Mouse (Mus musculus): ENCODE data around the gene 4921524J17Rik. TPM values are rescaled to one million over a fixed set of nuclear protein-coding genes. Genes with fewer than 3 reads are reported as not detected.
A peak's percentile ranks its signal among the peaks of the same experiment; 100 is the strongest.

4921524J17Rik gene
- polyA plus RNA-seq, 1 experiment from 2014 or later, result 43.3 TPM

DNA sequence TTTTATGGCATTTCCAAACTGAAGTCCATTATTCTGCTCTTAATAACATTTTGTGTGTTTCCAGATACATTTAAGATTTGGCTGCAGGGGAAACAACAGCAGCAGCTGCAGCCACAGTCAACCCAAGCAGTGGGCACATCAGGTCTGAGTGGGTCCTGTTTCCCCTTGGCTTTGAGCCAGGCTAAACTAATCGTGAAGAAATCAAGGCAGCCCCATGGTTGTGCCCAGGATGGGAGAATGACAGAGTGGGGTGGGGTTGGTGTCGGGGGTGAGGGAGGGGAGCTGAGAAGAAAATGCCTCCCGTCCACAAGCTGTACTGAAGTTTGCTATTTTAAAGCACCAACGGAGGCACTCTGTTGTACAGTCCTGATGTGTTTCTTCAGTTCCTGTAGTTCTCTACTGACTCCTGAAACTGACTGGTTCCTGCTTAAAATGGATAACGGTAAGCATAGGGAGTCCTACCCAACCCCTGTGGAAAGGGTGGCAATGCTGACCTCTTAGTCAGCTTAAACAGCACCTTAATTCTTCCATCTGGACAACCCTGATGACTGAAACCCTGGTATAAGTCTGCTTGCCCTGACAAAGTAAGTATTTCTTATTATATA lies 59.1 kb downstream of the 4921524J17Rik start:
- no peak overlapping the region for H3K27ac ChIP-seq (replicated peaks)
- H3K27me3 ChIP-seq (replicated peaks; ENCODE audit: low read depth, poor library complexity, severe bottlenecking), result no peaks in the 10 kb centered on the region
- no peaks in the 10 kb centered on the region for H3K36me3 ChIP-seq (replicated peaks)
- peaks cover 2% of the 10 kb centered on the region; the same call in 1 of the 2 replicates for H3K4me1 ChIP-seq
- no peaks in the 10 kb centered on the region for H3K9me3 ChIP-seq
- DNase-seq (ENCODE audit: low spot score), result no peak
- 77% methylated on average over 5 of the region's 5 CpGs for WGBS
- no peak overlapping the region for H3K4me3 ChIP-seq

DNA sequence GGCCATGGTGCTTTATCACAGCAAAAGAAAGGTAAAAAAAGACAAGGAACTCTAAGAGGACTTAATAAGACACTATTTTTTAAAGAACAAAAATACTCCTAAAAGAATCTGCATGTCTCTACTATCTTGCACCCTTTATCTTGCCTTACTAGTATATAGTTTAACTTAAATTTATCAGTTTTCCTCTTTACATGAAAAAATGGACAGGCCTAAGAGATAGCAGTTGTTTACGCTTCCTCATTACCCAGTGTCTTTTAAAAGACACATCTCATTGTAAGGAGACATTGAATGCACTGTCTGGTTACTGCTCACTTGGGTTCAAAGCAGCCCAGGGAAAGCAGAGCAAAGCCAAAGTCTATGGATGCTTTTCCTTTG lies 60.2 kb downstream of the 4921524J17Rik start:
- Histone ChIP-seq H3K27me3 (replicated peaks; ENCODE audit: low read depth, poor library complexity, severe bottlenecking) (no peaks in the 10 kb centered on the region), H3K4me1 (no peaks in the 10 kb centered on the region; the same call in 1 of the 2 replicates), H3K9me3 (no peaks in the 10 kb centered on the region), H3K27ac (replicated peaks) (no peak overlapping the region), H3K4me3 (no peak overlapping the region), H3K36me3 (replicated peaks) (no peaks in the 10 kb centered on the region)
- WGBS, result 90% methylated on average over 1 of the region's 1 CpGs
- DNase-seq (ENCODE audit: low spot score), result no peak

DNA sequence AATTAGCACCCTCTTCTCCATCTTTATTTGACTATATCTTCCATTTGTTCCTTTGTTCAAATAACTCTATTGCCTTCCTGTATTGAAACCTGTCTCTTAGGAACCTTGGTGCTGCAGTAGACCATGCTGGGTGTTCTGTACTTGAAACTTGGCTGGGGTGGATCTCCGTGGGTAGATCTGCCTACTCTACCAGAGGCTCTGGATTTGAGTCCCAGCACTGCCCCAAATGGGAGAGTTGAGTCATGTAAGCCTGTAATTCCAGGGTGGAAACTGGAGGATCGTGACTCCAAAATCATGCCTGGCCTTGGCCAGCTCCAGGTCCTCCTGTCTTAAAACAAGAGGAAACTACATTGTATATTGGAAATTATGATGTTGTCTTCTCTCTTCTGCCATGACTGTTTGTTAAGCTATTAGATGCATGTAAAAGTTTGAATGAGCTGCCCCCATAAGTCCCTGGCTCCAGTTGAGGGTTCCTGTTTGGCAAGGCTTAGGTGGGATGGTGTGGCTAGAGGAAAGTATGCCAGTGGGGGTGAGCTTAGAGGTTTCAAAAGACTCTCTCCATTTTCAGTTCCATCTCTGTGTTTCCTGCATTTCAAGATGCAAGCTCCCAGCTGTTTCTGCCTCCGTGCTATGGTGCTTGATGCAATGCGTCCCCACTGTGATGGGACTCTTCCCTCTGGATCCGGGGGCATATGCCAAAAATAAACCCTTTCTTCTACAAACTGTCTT lies 60.7 kb downstream of the 4921524J17Rik start:
- 83% methylated on average over 5 of the region's 5 CpGs for WGBS

DNA sequence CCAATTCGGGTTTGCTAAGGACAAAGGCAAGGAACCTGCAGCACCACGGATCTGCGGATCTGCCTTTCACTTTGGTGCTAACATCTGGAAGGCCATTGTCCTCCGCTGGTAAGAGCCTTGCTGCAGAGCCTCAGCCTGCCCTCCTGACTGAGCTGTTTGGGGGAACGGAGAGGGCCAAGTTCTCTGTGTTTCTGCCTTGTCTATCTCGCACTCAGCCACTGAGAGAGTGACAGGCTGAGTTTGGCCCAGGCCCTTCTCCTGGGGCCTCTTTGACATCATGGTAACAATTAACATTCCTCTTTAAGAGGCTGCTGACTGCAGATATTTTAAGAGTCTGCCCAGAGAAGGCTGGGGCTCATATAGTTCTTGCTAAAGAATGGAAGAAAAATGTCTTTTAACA lies 67.5 kb downstream of the 4921524J17Rik start:
- H3K27ac ChIP-seq (replicated peaks), result peak overlapping the region; percentile 84
- DNase-seq (ENCODE audit: low spot score), result peak; percentile 60
- 41% methylated on average over 6 of the region's 6 CpGs for WGBS

More for the DNA sequence above, 60.7 kb downstream of the 4921524J17Rik start:
- no peak overlapping the region for H3K4me3 ChIP-seq
- peaks cover 4% of the 10 kb centered on the region for H3K4me1 ChIP-seq
- no peaks in the 10 kb centered on the region for H3K27me3 ChIP-seq (replicated peaks; ENCODE audit: low read depth, poor library complexity, severe bottlenecking)
- DNase-seq (ENCODE audit: low spot score), result no peak
- H3K36me3 ChIP-seq (replicated peaks), result no peaks in the 10 kb centered on the region
- no peak overlapping the region for H3K27ac ChIP-seq (replicated peaks)
- H3K9me3 ChIP-seq, result no peaks in the 10 kb centered on the region

DNA sequence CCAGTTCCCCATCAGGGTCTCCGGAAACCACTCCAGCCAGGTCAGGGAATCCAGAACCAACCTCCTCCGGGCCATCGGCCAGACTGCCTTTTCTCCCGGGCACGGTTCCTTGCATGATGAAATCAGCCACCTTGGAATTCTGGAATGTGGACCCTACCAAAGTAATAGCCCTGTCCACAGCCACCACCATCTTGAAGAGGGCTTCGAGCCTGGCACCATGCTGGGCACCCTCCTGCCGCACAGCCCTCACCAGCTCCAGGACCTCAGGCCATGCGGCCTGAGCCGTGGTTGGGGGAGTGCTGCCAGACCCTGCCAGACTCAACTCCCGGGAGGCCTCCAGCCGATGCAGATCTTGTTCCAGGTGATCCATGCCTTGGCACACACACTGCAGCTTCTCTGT lies 68.0 kb downstream of the 4921524J17Rik start:
- H3K4me1 ChIP-seq, result peaks cover 27% of the 10 kb centered on the region
- no peaks in the 10 kb centered on the region for H3K27me3 ChIP-seq (replicated peaks; ENCODE audit: low read depth, poor library complexity, severe bottlenecking)
- no peak for DNase-seq (ENCODE audit: low spot score)
- peak overlapping the region; percentile 84 for H3K27ac ChIP-seq (replicated peaks)
- 82% methylated on average over 11 of the region's 11 CpGs for WGBS
- no peaks in the 10 kb centered on the region for H3K36me3 ChIP-seq (replicated peaks)
- H3K9me3 ChIP-seq, result no peaks in the 10 kb centered on the region
- H3K4me3 ChIP-seq, result no peak overlapping the region

More for the DNA sequence above, 67.5 kb downstream of the 4921524J17Rik start:
- Histone ChIP-seq H3K27me3 (replicated peaks; ENCODE audit: low read depth, poor library complexity, severe bottlenecking) (no peaks in the 10 kb centered on the region), H3K4me1 (peaks cover 27% of the 10 kb centered on the region), H3K9me3 (no peaks in the 10 kb centered on the region), H3K4me3 (no peak overlapping the region), H3K36me3 (replicated peaks) (no peaks in the 10 kb centered on the region)

DNA sequence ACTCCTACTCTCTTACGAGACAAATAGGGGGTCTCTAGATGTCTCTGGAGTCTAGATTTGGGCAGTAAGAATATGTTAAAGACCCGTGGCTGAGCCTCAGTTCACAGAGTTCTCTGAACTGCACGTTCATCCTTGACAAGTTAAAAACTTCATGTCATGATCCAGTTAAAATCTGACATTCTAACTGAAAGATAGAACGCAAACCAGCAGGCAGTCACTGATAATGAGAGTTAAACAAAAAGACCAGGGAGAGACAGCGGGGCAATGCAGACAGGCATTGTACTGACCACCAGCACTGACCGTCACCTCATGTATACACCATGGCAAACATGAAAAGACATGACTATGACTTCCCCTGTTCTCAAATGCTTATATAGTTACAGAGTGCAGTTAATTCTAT lies 69.2 kb downstream of the 4921524J17Rik start:
- Histone ChIP-seq H3K36me3 (replicated peaks) (no peaks in the 10 kb centered on the region), H3K27ac (replicated peaks) (no peak overlapping the region), H3K9me3 (no peaks in the 10 kb centered on the region), H3K27me3 (replicated peaks; ENCODE audit: low read depth, poor library complexity, severe bottlenecking) (no peaks in the 10 kb centered on the region), H3K4me3 (no peak overlapping the region), H3K4me1 (peaks cover 27% of the 10 kb centered on the region)
- WGBS, result 84% methylated on average over 6 of the region's 6 CpGs
- DNase-seq (ENCODE audit: low spot score), result no peak

DNA sequence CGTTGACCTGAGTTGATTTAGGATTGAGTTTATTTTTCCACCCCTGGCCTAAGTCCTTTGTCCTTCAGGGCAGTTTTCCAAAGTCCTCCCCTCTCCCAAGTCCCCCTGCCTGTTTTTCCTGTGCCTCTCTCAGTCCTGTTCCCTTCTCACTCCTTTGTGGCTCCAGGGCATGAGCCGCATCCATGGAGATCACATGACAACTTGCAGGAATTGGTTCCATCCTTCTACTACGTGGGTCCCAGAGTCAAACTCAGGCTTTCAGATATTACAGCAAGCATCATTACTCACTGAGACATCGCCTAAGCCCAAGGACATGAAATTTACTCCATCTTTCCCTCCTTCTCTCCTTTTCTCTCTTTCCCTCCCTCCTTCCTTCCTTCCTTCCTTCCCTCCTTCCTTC lies 70.4 kb downstream of the 4921524J17Rik start:
- peaks cover 26% of the 10 kb centered on the region for H3K4me1 ChIP-seq
- no peaks in the 10 kb centered on the region for H3K9me3 ChIP-seq
- 70% methylated on average over 4 of the region's 4 CpGs for WGBS
- H3K27ac ChIP-seq (replicated peaks), result 0 out of 2 replicates have a peak overlapping the region, but pooled peaks have one; percentile 1
- no peaks in the 10 kb centered on the region for H3K27me3 ChIP-seq (replicated peaks; ENCODE audit: low read depth, poor library complexity, severe bottlenecking)
- DNase-seq (ENCODE audit: low spot score), result no peak
- no peaks in the 10 kb centered on the region for H3K36me3 ChIP-seq (replicated peaks)
- H3K4me3 ChIP-seq, result no peak overlapping the region

Other genes starting within 250 kb of the 4921524J17Rik start
- gene Olfr371, start 206.8 kb downstream of the 4921524J17Rik start, polyA plus RNA-seq (2016; fragmentation: Nextera tagmentation; extraction: Ambion mirVana), result not detected in 2 replicates
- gene Orc6, start 133.2 kb downstream of the 4921524J17Rik start, polyA plus RNA-seq (2016; fragmentation: Nextera tagmentation; extraction: Ambion mirVana), result 154 and 158 TPM in 2 replicates
- gene Vps35, start 133.0 kb downstream of the 4921524J17Rik start, polyA plus RNA-seq (2016; fragmentation: Nextera tagmentation; extraction: Ambion mirVana), result 140 and 147 TPM in 2 replicates
- 2.6 TPM in 2 replicates for gene Mylk3, start 46.5 kb downstream of the 4921524J17Rik start, polyA plus RNA-seq (2016; fragmentation: Nextera tagmentation; extraction: Ambion mirVana)
- 47.8 and 48.7 TPM in 2 replicates for gene Gpt2, start 59.7 kb upstream of the 4921524J17Rik start, polyA plus RNA-seq (2016; fragmentation: Nextera tagmentation; extraction: Ambion mirVana)
- gene Dnaja2, start 122.5 kb upstream of the 4921524J17Rik start, polyA plus RNA-seq (2016; fragmentation: Nextera tagmentation; extraction: Ambion mirVana), result 198 and 212 TPM in 2 replicates